Mouse (Mus musculus): ENCODE results near the gene Dennd1c.

Gene Dennd1c

GRCm38 (mm10) chr17:57048816-57049215 lies 29.5 kb downstream of the Dennd1c start:
- DNase-seq (ENCODE audit: low spot score in 2 of 2): no peak

- no peak for DNase-seq (ENCODE audit: low spot score in 2 of 2)
Measured at GRCm38 (mm10) chr17:57047406-57047805, 30.9 kb downstream of the Dennd1c start.

- DNase-seq (ENCODE audit: low spot score in 2 of 2): no peak
Measured at GRCm38 (mm10) chr17:57041554-57041953, 36.8 kb downstream of the Dennd1c start, which contains the start of gene Slc25a41. TSS of gene Slc25a41 (minus strand) at chr17:57041654.

- no peak for DNase-seq (ENCODE audit: low spot score in 2 of 2)
Measured at GRCm38 (mm10) chr17:57038978-57039377, 39.3 kb downstream of the Dennd1c start.

- no peak for DNase-seq (ENCODE audit: low spot score in 2 of 2)
Measured at GRCm38 (mm10) chr17:57032854-57033253, 45.5 kb downstream of the Dennd1c start.

- peak; percentile 100 for DNase-seq (ENCODE audit: low spot score in 2 of 2)
Measured at GRCm38 (mm10) chr17:57031661-57032420, 46.5 kb downstream of the Dennd1c start.

GRCm38 (mm10) chr17:57030931-57031660 lies 47.2 kb downstream of the Dennd1c start, which contains the start of gene Khsrp:
TSS of gene Khsrp (minus strand) at chr17:57031522.
- no peak for DNase-seq (ENCODE audit: low spot score in 2 of 2)

GRCm38 (mm10) chr17:57029691-57030090 lies 48.6 kb downstream of the Dennd1c start:
- no peak for DNase-seq (ENCODE audit: low spot score in 2 of 2)

- DNase-seq (ENCODE audit: low spot score in 2 of 2): no peak
Measured at GRCm38 (mm10) chr17:57027471-57027870, 50.8 kb downstream of the Dennd1c start.

- no peak for DNase-seq (ENCODE audit: low spot score in 2 of 2)
Measured at GRCm38 (mm10) chr17:57020960-57021359, 57.4 kb downstream of the Dennd1c start.

GRCm38 (mm10) chr17:57019693-57020092 lies 58.6 kb downstream of the Dennd1c start:
- DNase-seq (ENCODE audit: low spot score in 2 of 2): no peak

Measured in right cerebral cortex, postnatal 36 days (tissue).